Mouse (Mus musculus) kidney, postnatal 0 days (tissue): ENCODE data around the gene Zfp617. TPM values are rescaled to one million over a fixed set of nuclear protein-coding genes. Genes with fewer than 3 reads are reported as not detected.

Experiments used
- ATAC-seq: fragments of 200-750 bp; cut with Nextera tagmentation; replicated peaks from 2 replicates; pipeline ENCODE4 v1.8.0; 2017; ENCODE audit warnings: low read depth, moderate number of reproducible peaks, moderate TSS enrichment, moderate library complexity; ENCODE audit not compliant: low FRiP score
- DNase-seq: peaks from one replicate; pipeline ENCODE4 v3.0.0-alpha.2; 2016; ENCODE audit warnings: low spot score
- H3K27ac ChIP-seq: fragments of 300-500 bp; sonication (generic); 2 replicates; pipeline ENCODE4 v1.5.1; 2014; ENCODE audit warnings: mild to moderate bottlenecking
- H3K27me3 ChIP-seq: fragments of 300-500 bp; sonication (generic); 2 replicates; pipeline ENCODE4 v1.6.1; 2014; ENCODE audit warnings: low read length, mixed read lengths; ENCODE audit not compliant: insufficient read depth
- H3K36me3 ChIP-seq: fragments of 300-500 bp; sonication (generic); 2 replicates; pipeline ENCODE4 v1.6.1; 2014; ENCODE audit warnings: low read length, mixed read lengths; ENCODE audit not compliant: insufficient read depth
- H3K4me1 ChIP-seq: fragments of 300-500 bp; sonication (generic); replicated peaks from 2 replicates; pipeline ENCODE4 v1.6.1; 2014; ENCODE audit warnings: antibody characterized with exemption, low read length, mixed read lengths; ENCODE audit not compliant: insufficient read depth
- H3K4me2 ChIP-seq: fragments of 300-500 bp; sonication (generic); 2 replicates; pipeline ENCODE4 v1.6.1; 2014; ENCODE audit warnings: mild to moderate bottlenecking, low read length, moderate library complexity, mixed read lengths
- H3K4me3 ChIP-seq: fragments of 300-500 bp; sonication (generic); replicated peaks from 2 replicates; pipeline ENCODE4 v1.5.1; 2014; ENCODE audit warnings: low read depth, low read length
- H3K9ac ChIP-seq: fragments of 300-500 bp; sonication (generic); 2 replicates; pipeline ENCODE4 v1.6.1; 2014; ENCODE audit warnings: low read depth, low read length
- H3K9me3 ChIP-seq: fragments of 300-500 bp; sonication (generic); replicated peaks from 2 replicates; pipeline ENCODE4 v1.6.1; 2016; ENCODE audit warnings: low read length, inconsistent platforms, mixed read lengths
- CTCF ChIP-seq: IDR thresholded peaks from 2 replicates; pipeline ENCODE4 v1.5.1; 2016; ENCODE audit warnings: antibody characterized with exemption, low read depth, mild to moderate bottlenecking, moderate library complexity
- WGBS: fragments of 180-500 bp; shearing (Covaris S2); extraction: QIAGEN DNeasy Blood & Tissue Kit; methylation state at CpG from one replicate; pipeline ENCODE4 v1.1.7; 2014; 5-methylcytosine and 5-hydroxymethylcytosine counted together
- polyA plus RNA-seq: library from polyadenylated mRNA; unstranded; fragments of >200 nt; fragmentation: Nextera tagmentation; extraction: Ambion mirVana; gene quantifications from 2 replicates; pipeline ENCODE4 v1.2.1, GENCODE M21; 2015

Zfp617 gene
- polyA plus RNA-seq, 1 experiment from 2014 or later = 13.6 TPM

GRCm38 (mm10) chr8:71974211-71974610 is 65.8 kb downstream of the Zfp617 start:
- H3K27ac ChIP-seq = no peak overlapping the region
- no peaks in the 10 kb centered on the region for H3K9me3 ChIP-seq

GRCm38 (mm10) chr8:71981032-71981431 is 72.6 kb downstream of the Zfp617 start:
- 0 out of 2 replicates have a peak, but pooled peaks have one; percentile 25 for ATAC-seq
- 38% methylated on average over 2 of the region's 2 CpGs for WGBS
- H3K9ac ChIP-seq = no peak overlapping the region
- no peaks in the 10 kb centered on the region for H3K36me3 ChIP-seq
- no peaks in the 10 kb centered on the region for H3K4me1 ChIP-seq
- no peak for TF ChIP-seq CTCF
- no peaks in the 10 kb centered on the region for H3K27me3 ChIP-seq
- no peak for DNase-seq
- no peak overlapping the region for H3K27ac ChIP-seq
- H3K4me2 ChIP-seq = no peak overlapping the region
- no peak overlapping the region for H3K4me3 ChIP-seq
- H3K9me3 ChIP-seq = no peaks in the 10 kb centered on the region

More at GRCm38 (mm10) chr8:71974211-71974610, 65.8 kb downstream of the Zfp617 start:
- H3K4me1 ChIP-seq = no peaks in the 10 kb centered on the region
- 84% methylated on average over 3 of the region's 3 CpGs for WGBS
- DNase-seq (no peak), ATAC-seq (no peak)
- H3K27me3 ChIP-seq = no peaks in the 10 kb centered on the region
- TF ChIP-seq CTCF = no peak
- H3K9ac ChIP-seq = no peak overlapping the region
- H3K4me3 ChIP-seq = no peak overlapping the region
- H3K4me2 ChIP-seq = no peak overlapping the region
- H3K36me3 ChIP-seq = peaks cover 1% of the 10 kb centered on the region; the same call in 1 of the 2 replicates

- ATAC-seq (no peak), DNase-seq (no peak)
- no peaks in the 10 kb centered on the region for H3K27me3 ChIP-seq
- no peaks in the 10 kb centered on the region for H3K4me1 ChIP-seq
- H3K27ac ChIP-seq = no peak overlapping the region
- no peaks in the 10 kb centered on the region for H3K9me3 ChIP-seq
- H3K4me3 ChIP-seq = no peak overlapping the region
- no peak overlapping the region for H3K9ac ChIP-seq
- WGBS = 61% methylated on average over 4 of the region's 4 CpGs
- no peaks in the 10 kb centered on the region for H3K36me3 ChIP-seq
- no peak for TF ChIP-seq CTCF
- no peak overlapping the region for H3K4me2 ChIP-seq
Observed at GRCm38 (mm10) chr8:71981456-71981855, 73.0 kb downstream of the Zfp617 start.

Other genes starting within 250 kb of the Zfp617 start
- gene Unc13a, start 236.9 kb upstream of the Zfp617 start, polyA plus RNA-seq = 0.50 and 0.60 TPM in 2 replicates
- 5.3 TPM in 2 replicates for gene Jak3, start 232.3 kb upstream of the Zfp617 start, polyA plus RNA-seq
- 1.3 TPM in 2 replicates for gene Insl3, start 219.4 kb upstream of the Zfp617 start, polyA plus RNA-seq
- gene B3gnt3, start 206.8 kb upstream of the Zfp617 start, polyA plus RNA-seq = 4.3 TPM in 2 replicates
- 3.4 and 4.1 TPM in 2 replicates for gene Fcho1, start 182.9 kb upstream of the Zfp617 start, polyA plus RNA-seq
- gene Zfp709, start 26.6 kb upstream of the Zfp617 start, polyA plus RNA-seq = 4.8 and 5.4 TPM in 2 replicates
- gene Zfp882, start within 50 bp of the Zfp617 start, polyA plus RNA-seq = 4.0 and 4.6 TPM in 2 replicates
- 20.9 and 21.9 TPM in 2 replicates for gene Zfp961, start 42.4 kb downstream of the Zfp617 start, polyA plus RNA-seq
- gene Cyp4f18, start 101.0 kb downstream of the Zfp617 start, polyA plus RNA-seq = 1.4 and 1.9 TPM in 2 replicates
- gene Olfr372, start 132.6 kb downstream of the Zfp617 start, polyA plus RNA-seq = not detected in 2 replicates
- 0.08 TPM in 1 of 2 replicates, not detected in the other for gene Olfr373, start 174.5 kb downstream of the Zfp617 start, polyA plus RNA-seq
- gene Olfr374, start 198.4 kb downstream of the Zfp617 start, polyA plus RNA-seq = not detected in 2 replicates
- gene Tpm4, start 226.3 kb downstream of the Zfp617 start, polyA plus RNA-seq = 604 and 692 TPM in 2 replicates